Mouse (Mus musculus): ENCODE measurements around the gene Tmem100. TPM values are rescaled to one million over a fixed set of nuclear protein-coding genes. Genes with fewer than 3 reads are reported as not detected.

Gene Tmem100
- total and polyA plus RNA-seq, 3 experiments, result 5.4 to 18.3 (median 14.7) TPM

DNA sequence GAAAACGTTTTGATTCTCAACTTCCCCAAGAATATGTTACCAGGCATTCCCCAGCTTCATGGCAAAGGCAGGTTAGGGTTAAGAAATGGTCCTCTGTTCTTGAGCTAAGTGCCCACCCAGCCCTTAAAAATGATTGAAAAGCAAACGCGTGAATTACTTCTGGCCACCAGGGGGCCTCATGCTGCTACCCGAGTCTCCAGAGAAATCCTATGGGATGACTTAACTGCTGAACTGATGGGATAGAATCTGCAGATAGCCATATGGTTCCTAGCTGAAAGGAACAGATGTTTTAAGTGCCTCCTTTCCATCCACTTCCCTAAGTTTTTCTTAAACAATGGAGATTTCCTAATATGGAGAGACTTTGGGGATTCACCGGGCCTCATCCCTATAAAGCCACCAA, 7.9 kb downstream of the Tmem100 start:
- no peaks in the 10 kb centered on the region for H3K27me3 ChIP-seq (ENCODE audit: control insufficient read depth, insufficient read depth, low read length)
- peak; percentile 39 to 63 for DNase-seq
- intact Hi-C loops (cut with DNase I), result loop anchor here (1.0 to 10.0 kb wide), 3 partner anchors 57 to 217 kb away; no protein-coding TSS in a partner anchor

DNA sequence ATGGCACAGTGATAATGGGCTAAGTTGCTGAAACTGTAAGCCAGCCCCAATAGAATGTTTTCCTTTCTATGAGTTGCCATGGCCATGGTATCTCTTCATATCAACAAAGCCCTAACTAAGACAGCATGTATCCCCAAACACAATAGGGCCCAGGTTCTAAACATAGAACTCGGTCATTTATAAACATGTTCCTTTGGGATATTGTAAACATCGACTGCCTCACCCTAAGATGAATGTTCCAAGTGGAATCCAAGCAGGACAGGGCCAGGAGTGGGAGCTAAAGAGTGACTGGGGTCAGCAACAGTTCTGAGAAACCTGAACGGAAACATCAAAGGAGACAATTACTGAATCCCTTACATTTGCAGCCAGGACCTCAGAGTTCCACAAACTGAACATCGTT, 14.3 kb downstream of the Tmem100 start:
- no peak overlapping the region for H3K27ac ChIP-seq
- H3K9ac ChIP-seq (ENCODE audit: low read depth, low read length), result no peak overlapping the region
- 85% methylated on average over 4 of the region's 4 CpGs for WGBS
- H3K27me3 ChIP-seq (ENCODE audit: control insufficient read depth, insufficient read depth, low read length), result no peaks in the 10 kb centered on the region
- no peak for DNase-seq
- H3K36me3 ChIP-seq (ENCODE audit: control insufficient read depth, insufficient read depth, low read length), result no peaks in the 10 kb centered on the region; the same call in 1 of the 2 replicates
- H3K4me1 ChIP-seq (ENCODE audit: control insufficient read depth, insufficient read depth, low read length), result peaks cover 2% of the 10 kb centered on the region; the same call in 1 of the 2 replicates
- intact Hi-C loops (cut with DNase I), result no loop called here
- TF ChIP-seq POLR2A (IDR thresholded peaks at IDR 0.05; ENCODE audit: insufficient read depth, low read depth, low read length) (no peak), CTCF (IDR thresholded peaks at IDR 0.05) (no peak), EP300 (IDR thresholded peaks at IDR 0.05; ENCODE audit: insufficient read depth, low read depth, low read length) (no peak)
- H3K4me3 ChIP-seq, result no peak overlapping the region
- no peaks in the 10 kb centered on the region; the same call in 1 of the 2 replicates for H3K79me2 ChIP-seq (replicated peaks; ENCODE audit: control insufficient read depth, insufficient read depth, low read length)

More for the DNA sequence above, 7.9 kb downstream of the Tmem100 start:
- Histone ChIP-seq H3K36me3 (ENCODE audit: control insufficient read depth, insufficient read depth, low read length) (no peaks in the 10 kb centered on the region), H3K4me1 (ENCODE audit: control insufficient read depth, insufficient read depth, low read length) (no peaks in the 10 kb centered on the region), H3K79me2 (replicated peaks; ENCODE audit: control insufficient read depth, insufficient read depth, low read length) (no peaks in the 10 kb centered on the region; the same call in 1 of the 2 replicates), H3K27ac (no peak overlapping the region), H3K9ac (ENCODE audit: low read depth, low read length) (no peak overlapping the region), H3K4me3 (no peak overlapping the region)
- TF ChIP-seq POLR2A (IDR thresholded peaks at IDR 0.05; ENCODE audit: insufficient read depth, low read depth, low read length) (no peak), CTCF (IDR thresholded peaks at IDR 0.05) (peak; percentile 92)
- 17% methylated on average over 5 of the region's 5 CpGs for WGBS

DNA sequence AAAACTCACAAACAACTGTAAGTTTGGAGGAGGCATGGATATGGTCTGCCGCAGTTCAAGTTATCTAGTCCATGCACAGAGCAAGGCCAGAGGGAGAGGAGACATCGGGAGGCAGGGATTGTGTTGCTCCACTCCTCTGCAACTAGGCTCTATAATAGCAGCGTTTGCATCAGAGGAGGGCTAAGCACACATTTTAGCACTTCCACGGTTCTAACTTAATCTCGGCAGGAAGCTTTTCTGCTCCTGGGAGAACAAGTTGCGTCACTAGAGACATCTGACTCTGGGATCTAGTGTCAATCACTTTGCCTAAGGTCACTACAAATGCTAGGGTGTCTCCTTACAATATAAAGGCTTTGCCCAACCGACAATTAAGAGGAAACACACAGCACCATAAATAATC, 16.1 kb downstream of the Tmem100 start:
- Histone ChIP-seq H3K4me1 (ENCODE audit: control insufficient read depth, insufficient read depth, low read length) (peaks cover 2% of the 10 kb centered on the region), H3K4me3 (no peak overlapping the region), H3K9ac (ENCODE audit: low read depth, low read length) (no peak overlapping the region), H3K27me3 (ENCODE audit: control insufficient read depth, insufficient read depth, low read length) (no peaks in the 10 kb centered on the region), H3K27ac (no peak overlapping the region), H3K79me2 (replicated peaks; ENCODE audit: control insufficient read depth, insufficient read depth, low read length) (no peaks in the 10 kb centered on the region), H3K36me3 (ENCODE audit: control insufficient read depth, insufficient read depth, low read length) (no peaks in the 10 kb centered on the region; the same call in 1 of the 2 replicates)
- no peak for DNase-seq
- TF ChIP-seq EP300 (IDR thresholded peaks at IDR 0.05; ENCODE audit: insufficient read depth, low read depth, low read length), result no peak
- no peak for TF ChIP-seq CTCF (IDR thresholded peaks at IDR 0.05)
- no peak for TF ChIP-seq POLR2A (IDR thresholded peaks at IDR 0.05; ENCODE audit: insufficient read depth, low read depth, low read length)
- intact Hi-C loops (cut with DNase I), result no loop called here
- WGBS, result 47% methylated on average over 7 of the region's 7 CpGs

DNA sequence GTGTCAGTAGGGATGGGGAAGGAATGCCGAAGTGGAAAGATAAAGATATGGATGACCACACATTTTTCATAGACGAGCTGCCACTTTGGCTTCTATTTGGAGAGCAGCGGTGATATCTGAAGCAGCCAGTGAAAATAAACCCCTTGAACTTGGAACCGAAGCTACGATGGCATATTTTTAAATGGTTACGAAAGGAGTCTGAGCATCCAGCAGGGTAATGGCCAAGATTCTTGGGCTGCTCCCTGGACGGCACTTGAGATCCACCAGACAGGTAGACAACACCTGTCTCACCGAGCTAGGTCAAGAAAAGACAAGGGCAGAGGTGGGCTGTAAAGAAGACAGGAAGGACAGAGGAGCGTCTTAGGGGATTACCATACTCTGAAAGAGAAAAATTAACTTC, 17.1 kb downstream of the Tmem100 start:
- Histone ChIP-seq H3K27ac (0 out of 2 replicates have a peak overlapping the region, but pooled peaks have one; percentile 9), H3K9ac (ENCODE audit: low read depth, low read length) (no peak overlapping the region), H3K4me1 (ENCODE audit: control insufficient read depth, insufficient read depth, low read length) (peaks cover 2% of the 10 kb centered on the region), H3K79me2 (replicated peaks; ENCODE audit: control insufficient read depth, insufficient read depth, low read length) (no peaks in the 10 kb centered on the region), H3K4me3 (no peak overlapping the region), H3K36me3 (ENCODE audit: control insufficient read depth, insufficient read depth, low read length) (no peaks in the 10 kb centered on the region; the same call in 1 of the 2 replicates), H3K27me3 (ENCODE audit: control insufficient read depth, insufficient read depth, low read length) (no peaks in the 10 kb centered on the region)
- TF ChIP-seq CTCF (IDR thresholded peaks at IDR 0.05) (no peak), POLR2A (IDR thresholded peaks at IDR 0.05; ENCODE audit: insufficient read depth, low read depth, low read length) (no peak)
- intact Hi-C loops (cut with DNase I), result no loop called here
- no peak for DNase-seq
- WGBS, result 52% methylated on average over 9 of the region's 9 CpGs

DNA sequence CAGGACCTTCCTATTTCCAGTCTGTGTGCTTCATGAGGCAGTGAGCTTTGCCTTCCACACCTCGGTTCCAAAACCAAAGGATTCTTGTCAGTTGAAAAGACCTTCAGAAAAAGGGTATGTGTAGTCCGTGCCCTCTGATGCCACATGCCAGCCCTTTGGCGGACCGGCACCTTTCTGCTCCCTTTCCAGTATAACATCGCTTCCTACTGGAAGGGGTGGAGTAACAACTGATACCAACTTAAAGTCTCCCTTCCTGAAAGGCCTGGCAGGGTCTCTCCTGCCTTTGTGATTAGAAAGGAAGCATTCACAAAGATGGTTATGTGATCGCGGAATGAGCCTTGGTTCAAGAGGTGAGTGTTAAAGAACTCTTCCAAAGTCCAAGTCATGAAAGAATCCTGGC, 19.9 kb downstream of the Tmem100 start:
- Histone ChIP-seq H3K27ac (no peak overlapping the region), H3K27me3 (ENCODE audit: control insufficient read depth, insufficient read depth, low read length) (no peaks in the 10 kb centered on the region), H3K36me3 (ENCODE audit: control insufficient read depth, insufficient read depth, low read length) (no peaks in the 10 kb centered on the region; the same call in 1 of the 2 replicates), H3K9ac (ENCODE audit: low read depth, low read length) (no peak overlapping the region), H3K4me1 (ENCODE audit: control insufficient read depth, insufficient read depth, low read length) (no peaks in the 10 kb centered on the region; the same call in none of the 2 replicates), H3K79me2 (replicated peaks; ENCODE audit: control insufficient read depth, insufficient read depth, low read length) (no peaks in the 10 kb centered on the region), H3K4me3 (no peak overlapping the region)
- no peak for DNase-seq
- 48% methylated on average over 7 of the region's 7 CpGs for WGBS
- intact Hi-C loops (cut with DNase I), result no loop called here
- TF ChIP-seq EP300 (IDR thresholded peaks at IDR 0.05; ENCODE audit: insufficient read depth, low read depth, low read length), result no peak
- no peak for TF ChIP-seq POLR2A (IDR thresholded peaks at IDR 0.05; ENCODE audit: insufficient read depth, low read depth, low read length)
- TF ChIP-seq CTCF (IDR thresholded peaks at IDR 0.05), result no peak

DNA sequence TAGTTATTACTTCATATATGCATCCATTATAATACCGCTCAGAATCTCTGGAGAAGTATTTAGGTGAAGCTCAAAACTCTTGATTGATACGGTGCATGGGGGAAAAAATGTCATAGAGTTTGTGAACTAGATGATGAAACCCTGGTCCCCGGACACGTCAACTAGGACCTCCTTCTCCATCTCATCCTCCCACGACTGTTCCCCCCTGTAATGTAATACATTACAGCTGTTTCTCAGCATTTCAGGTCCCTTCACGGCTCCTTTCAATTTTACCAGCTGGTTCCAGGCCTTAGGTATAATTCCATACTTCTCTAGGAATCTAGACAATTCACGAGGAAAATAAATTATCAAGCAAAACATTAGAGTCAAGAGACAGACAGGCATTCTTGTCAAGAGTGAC, 22.6 kb downstream of the Tmem100 start:
- Histone ChIP-seq H3K27me3 (ENCODE audit: control insufficient read depth, insufficient read depth, low read length) (no peaks in the 10 kb centered on the region), H3K4me3 (no peak overlapping the region), H3K4me1 (ENCODE audit: control insufficient read depth, insufficient read depth, low read length) (no peaks in the 10 kb centered on the region; the same call in none of the 2 replicates), H3K79me2 (replicated peaks; ENCODE audit: control insufficient read depth, insufficient read depth, low read length) (no peaks in the 10 kb centered on the region), H3K9ac (ENCODE audit: low read depth, low read length) (no peak overlapping the region), H3K36me3 (ENCODE audit: control insufficient read depth, insufficient read depth, low read length) (no peaks in the 10 kb centered on the region), H3K27ac (no peak overlapping the region)
- DNase-seq, result no peak
- TF ChIP-seq CTCF (IDR thresholded peaks at IDR 0.05) (no peak), EP300 (IDR thresholded peaks at IDR 0.05; ENCODE audit: insufficient read depth, low read depth, low read length) (no peak), POLR2A (IDR thresholded peaks at IDR 0.05; ENCODE audit: insufficient read depth, low read depth, low read length) (no peak)
- 87% methylated on average over 7 of the region's 7 CpGs for WGBS
- intact Hi-C loops (cut with DNase I), result no loop called here
